Mouse (Mus musculus) limb, embryonic 14.5 days (tissue): ENCODE data around the gene Slc4a5. TPM values are rescaled to one million over a fixed set of nuclear protein-coding genes. Genes with fewer than 3 reads are reported as not detected.

Experiments used
- ATAC-seq: fragments of 200-750 bp; cut with Nextera tagmentation; 2 replicates; pipeline ENCODE4 v1.8.0; 2017; ENCODE audit warnings: low read depth, moderate number of reproducible peaks, moderate TSS enrichment; ENCODE audit not compliant: low FRiP score
- DNase-seq: peaks from one replicate; pipeline ENCODE4 v3.0.0-alpha.2; 2015; ENCODE audit warnings: low spot score
- H3K27ac ChIP-seq: fragments of 300-500 bp; sonication (generic); replicated peaks from 2 replicates; pipeline ENCODE4 v1.5.1; 2014; ENCODE audit warnings: low read depth, mild to moderate bottlenecking, low read length, moderate library complexity, mixed read lengths
- H3K27me3 ChIP-seq: fragments of 300-500 bp; sonication (generic); 2 replicates; pipeline ENCODE4 v1.6.1; 2014; ENCODE audit warnings: low read length, mixed read lengths; ENCODE audit not compliant: control insufficient read depth, insufficient read depth
- H3K36me3 ChIP-seq: fragments of 300-500 bp; sonication (generic); 2 replicates; pipeline ENCODE4 v1.6.1; 2014; ENCODE audit warnings: mild to moderate bottlenecking, low read length, moderate library complexity, mixed read lengths; ENCODE audit not compliant: control insufficient read depth, insufficient read depth
- H3K4me1 ChIP-seq: fragments of 300-500 bp; sonication (generic); 2 replicates; pipeline ENCODE4 v1.6.1; 2014; ENCODE audit warnings: antibody characterized with exemption, low read length, mixed read lengths; ENCODE audit not compliant: control insufficient read depth, insufficient read depth
- H3K4me2 ChIP-seq: fragments of 300-500 bp; sonication (generic); replicated peaks from 2 replicates; pipeline ENCODE4 v1.6.1; 2014; ENCODE audit warnings: low read depth, mild to moderate bottlenecking, low read length, moderate library complexity; ENCODE audit not compliant: severe bottlenecking
- H3K4me3 ChIP-seq: fragments of 300-500 bp; sonication (generic); replicated peaks from 2 replicates; pipeline ENCODE4 v1.5.1; 2014; ENCODE audit warnings: low read length
- H3K9ac ChIP-seq: fragments of 300-500 bp; sonication (generic); 2 replicates; pipeline ENCODE4 v1.6.1; 2014; ENCODE audit warnings: mild to moderate bottlenecking, low read depth, low read length, moderate library complexity; ENCODE audit not compliant: severe bottlenecking
- H3K9me3 ChIP-seq: fragments of 300-500 bp; sonication (generic); 2 replicates; pipeline ENCODE4 v1.6.1; 2016; ENCODE audit warnings: low read length; ENCODE audit not compliant: control insufficient read depth
- POLR2A ChIP-seq: fragments of 200-500 bp; IDR thresholded peaks from 2 replicates; pipeline ENCODE4 v1.8.0; 2012; ENCODE audit warnings: inconsistent platforms, mild to moderate bottlenecking, moderate library complexity, borderline replicate concordance; ENCODE audit not compliant: insufficient read depth, insufficient read length; ENCODE audit errors: extremely low read depth
- WGBS: fragments of 180-500 bp; shearing (Covaris S2); extraction: QIAGEN DNeasy Blood & Tissue Kit; methylation state at CpG from one replicate; pipeline ENCODE4 v1.1.7; 2014; 5-methylcytosine and 5-hydroxymethylcytosine counted together
- polyA plus RNA-seq, 2 experiments: library from polyadenylated mRNA; depleted of rRNA in 1 of 2; stranded (reverse) in 1 of 2; unstranded in 1 of 2; fragments of >200 nt; fragmentation: Nextera tagmentation in 1 of 2; extraction: Ambion mirVana in 1 of 2; gene quantifications; 2 replicates each; pipeline versions ENCODE4 v1.2.1 to v1.2.3; 2012 to 2014

Gene Slc4a5
- polyA plus RNA-seq, 2 experiments: 0.13 to 0.25 TPM

DNA sequence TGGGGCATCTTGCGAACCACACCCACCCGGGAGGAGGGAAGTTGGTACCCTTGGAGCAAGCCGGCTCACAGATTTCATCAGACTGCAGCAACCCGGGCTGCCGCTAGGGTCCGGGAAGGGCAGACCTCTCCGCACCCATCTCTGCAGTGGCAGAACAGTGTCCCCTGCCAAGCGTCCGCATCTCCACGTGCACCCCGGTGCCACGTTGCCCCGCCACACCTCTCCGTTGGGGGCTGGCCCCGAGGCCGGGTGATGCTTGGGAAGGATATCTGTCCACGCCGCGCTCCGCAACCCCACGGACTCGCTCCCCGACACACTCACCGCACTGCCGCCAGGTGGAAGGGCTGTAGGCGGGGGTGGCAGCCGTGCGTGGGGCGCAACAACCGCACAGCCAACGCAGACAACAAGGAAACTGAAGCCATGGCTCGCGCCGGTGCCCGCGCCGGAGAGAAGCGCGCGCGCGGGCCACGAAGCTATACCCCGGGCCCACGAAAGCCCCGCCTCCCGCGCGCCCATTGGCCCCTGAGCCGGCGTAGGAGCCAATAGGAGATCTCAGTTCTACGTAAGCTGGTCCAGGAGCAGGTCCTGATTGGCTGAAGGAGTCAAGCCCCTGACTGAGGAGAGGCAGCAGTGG is 97.6 kb downstream of the Slc4a5 start:
- peak; percentile 99 for ATAC-seq
- peak overlapping the region; percentile 70 for H3K9ac ChIP-seq
- 0 out of 2 replicates have a peak overlapping the region, but pooled peaks have one; percentile 50 for H3K27ac ChIP-seq

GRCm38 (mm10) chr6:83321927-83322326 is 102.3 kb downstream of the Slc4a5 start:
- Histone ChIP-seq H3K9ac (no peak overlapping the region), H3K4me1 (peaks cover 10% of the 10 kb centered on the region), H3K4me3 (no peak overlapping the region), H3K27ac (no peak overlapping the region), H3K9me3 (no peaks in the 10 kb centered on the region), H3K27me3 (no peaks in the 10 kb centered on the region), H3K36me3 (no peaks in the 10 kb centered on the region), H3K4me2 (no peak overlapping the region)
- ATAC-seq (no peak), DNase-seq (no peak)
- TF ChIP-seq POLR2A: no peak
- WGBS: 69% methylated on average over 1 of the region's 1 CpGs

More for the DNA sequence above, 97.6 kb downstream of the Slc4a5 start:
- Histone ChIP-seq H3K9me3 (no peaks in the 10 kb centered on the region), H3K4me3 (peak overlapping the region; percentile 92), H3K36me3 (peaks cover 12% of the 10 kb centered on the region), H3K4me1 (peaks cover 14% of the 10 kb centered on the region; the same call in 1 of the 2 replicates), H3K4me2 (peak overlapping the region; percentile 63), H3K27me3 (no peaks in the 10 kb centered on the region)
- under 1% methylated on average over 44 of the region's 52 CpGs for WGBS
- peak; percentile 94 for DNase-seq
- peak; percentile 60; the same call in 1 of the 2 replicates for TF ChIP-seq POLR2A

DNA sequence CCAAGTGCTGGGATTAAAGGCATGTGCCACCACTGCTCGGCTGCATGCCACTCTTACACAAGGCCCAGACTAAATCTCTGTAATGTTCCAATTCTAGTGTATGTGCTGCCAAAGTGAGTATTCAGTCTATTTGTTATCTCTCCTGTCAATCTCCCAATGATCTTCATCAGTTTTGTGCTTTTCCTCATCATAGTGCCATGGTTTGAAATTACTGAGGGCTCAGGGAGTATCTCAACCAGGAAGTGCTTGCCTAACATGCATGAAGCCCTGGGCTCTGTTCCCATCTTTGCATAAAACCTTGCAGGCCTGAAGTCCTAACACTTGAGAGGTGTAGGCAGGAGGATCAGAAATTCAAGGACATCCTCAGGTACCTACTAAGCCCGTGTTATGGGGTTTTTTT is 103.2 kb downstream of the Slc4a5 start:
- no peak overlapping the region for H3K9ac ChIP-seq
- WGBS: 51% methylated on average over 2 of the region's 2 CpGs
- no peak overlapping the region for H3K4me3 ChIP-seq
- no peak overlapping the region for H3K4me2 ChIP-seq
- no peak for DNase-seq
- no peaks in the 10 kb centered on the region for H3K9me3 ChIP-seq
- no peak for ATAC-seq
- no peak overlapping the region for H3K27ac ChIP-seq
- no peaks in the 10 kb centered on the region for H3K36me3 ChIP-seq
- peaks cover 12% of the 10 kb centered on the region for H3K4me1 ChIP-seq
- H3K27me3 ChIP-seq: no peaks in the 10 kb centered on the region
- TF ChIP-seq POLR2A: no peak

DNA sequence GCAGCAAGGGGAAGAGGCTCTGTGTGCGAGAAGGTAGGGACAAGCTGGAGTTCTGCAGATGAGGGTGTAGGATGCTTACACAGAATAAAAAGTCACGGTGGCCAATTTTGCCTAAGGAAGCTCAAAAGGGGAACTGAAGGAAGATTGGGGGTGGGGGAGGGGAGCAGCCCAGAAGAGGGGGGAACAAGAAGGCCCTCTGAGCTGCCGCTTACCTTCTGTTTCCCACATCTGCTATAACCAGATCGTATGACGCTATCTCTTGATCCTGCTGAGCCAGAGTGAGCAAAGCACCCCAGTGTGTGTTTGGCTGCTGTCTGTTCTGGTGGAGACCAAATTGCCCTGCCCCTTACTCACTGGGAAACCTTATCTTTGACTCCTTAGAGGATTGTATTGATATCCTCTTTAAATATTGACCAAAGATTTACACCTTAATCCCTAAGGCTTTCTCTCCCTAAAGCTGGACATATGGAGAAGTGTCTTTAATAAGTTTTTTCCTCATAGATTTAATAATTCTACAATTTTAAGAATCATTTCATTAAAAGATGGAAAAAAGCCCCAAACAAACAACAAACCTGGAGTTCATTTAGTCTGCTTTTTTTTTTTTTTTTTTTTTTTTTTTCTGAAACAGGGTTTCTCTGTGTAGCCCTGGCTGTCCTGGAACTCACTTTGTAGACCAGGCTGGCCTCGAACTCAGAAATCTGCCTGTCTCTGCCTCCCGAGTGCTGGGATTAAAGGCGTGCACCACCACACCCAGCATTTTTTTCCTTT is 104.2 kb downstream of the Slc4a5 start:
- peaks cover 1% of the 10 kb centered on the region; the same call in 1 of the 2 replicates for H3K36me3 ChIP-seq
- H3K9me3 ChIP-seq: no peaks in the 10 kb centered on the region
- no peak overlapping the region for H3K4me2 ChIP-seq
- no peak for ATAC-seq
- no peak overlapping the region for H3K27ac ChIP-seq
- DNase-seq: no peak
- no peak overlapping the region for H3K9ac ChIP-seq
- peaks cover 12% of the 10 kb centered on the region for H3K4me1 ChIP-seq
- 62% methylated on average over 8 of the region's 8 CpGs for WGBS
- no peak overlapping the region for H3K4me3 ChIP-seq
- no peaks in the 10 kb centered on the region for H3K27me3 ChIP-seq
- TF ChIP-seq POLR2A: no peak

DNA sequence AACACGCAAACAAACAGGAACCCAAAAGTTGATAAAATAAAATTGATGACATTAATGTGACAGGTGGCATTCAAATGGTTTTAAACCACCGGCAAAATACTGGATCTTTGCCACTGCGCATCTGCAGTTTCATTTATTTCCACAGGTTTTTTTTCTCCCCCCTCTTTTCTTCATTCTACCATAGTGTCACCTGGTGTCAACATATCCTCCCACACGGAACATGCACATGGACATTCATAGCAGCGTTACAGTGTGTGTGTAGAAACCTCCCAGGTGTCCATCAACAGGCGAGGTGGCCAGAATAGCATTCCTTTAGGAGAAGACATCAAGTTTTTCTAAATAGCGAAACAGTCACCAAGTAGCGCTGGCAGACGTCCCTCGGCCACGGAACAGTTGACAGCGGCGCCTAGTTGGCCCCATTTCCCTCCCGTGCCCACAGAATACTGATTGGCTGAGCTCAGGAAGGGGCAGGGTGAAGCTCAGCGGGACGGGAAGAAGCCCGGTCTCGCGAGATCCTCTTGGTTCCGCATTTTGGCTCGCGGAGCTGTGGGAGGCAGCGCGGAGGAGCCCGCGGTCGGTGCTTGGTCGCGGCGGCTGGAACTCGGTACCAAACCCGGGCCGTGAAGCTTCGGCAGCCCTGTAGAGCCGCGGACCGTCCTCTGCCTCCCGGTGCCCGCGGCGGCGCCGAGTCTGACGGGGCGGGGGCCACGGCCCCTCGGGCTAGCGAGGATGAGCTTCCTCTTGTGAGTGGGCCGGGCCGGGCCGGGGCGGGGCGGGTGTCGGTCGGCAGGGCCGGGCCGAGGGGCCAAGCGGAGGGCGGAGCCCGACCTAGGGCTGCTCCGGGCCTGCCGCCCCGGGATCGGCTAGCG is 106.1 kb downstream of the Slc4a5 start, which contains the start of the genes Mthfd2 and Mob1a:
Gene Mthfd2, minus strand, starts transcription at position 384 of the 869 bp plus-strand sequence.
Gene Mob1a, plus strand, starts transcription at position 492 of the 869 bp plus-strand sequence.
- ATAC-seq: peak; percentile 97
- 1% methylated on average over 60 of the region's 65 CpGs for WGBS
- 0 out of 2 replicates have a peak, but pooled peaks have one; percentile 65 for TF ChIP-seq POLR2A

More for the DNA sequence above, 106.1 kb downstream of the Slc4a5 start, which contains the start of the genes Mthfd2 and Mob1a:
- Histone ChIP-seq H3K27ac (peak within 1 kb of the TSS; percentile 90), H3K4me1 (peaks cover 12% of the 10 kb centered on the region), H3K27me3 (no peaks in the 10 kb centered on the region), H3K9me3 (no peaks in the 10 kb centered on the region), H3K4me3 (peak within 1 kb of the TSS; percentile 86), H3K9ac (peak within 1 kb of the TSS; percentile 93), H3K36me3 (peaks cover 19% of the 10 kb centered on the region), H3K4me2 (peak within 1 kb of the TSS; percentile 78)
- peak; percentile 98 for DNase-seq
